Mouse (Mus musculus) stomach, embryonic 15.5 days (tissue): ENCODE measurements around the gene Zbtb12. TPM values are rescaled to one million over a fixed set of nuclear protein-coding genes. Genes with fewer than 3 reads are reported as not detected.

Source experiments
- ATAC-seq: fragments of 200-750 bp; cut with Nextera tagmentation; 2 replicates; pipeline ENCODE4 v1.8.0; 2017; ENCODE audit warnings: low read depth, moderate number of reproducible peaks, moderate TSS enrichment; ENCODE audit not compliant: insufficient read depth, low FRiP score
- H3K27ac ChIP-seq: fragments of 300-500 bp; sonication (generic); 2 replicates; pipeline ENCODE4 v1.5.1; 2015; ENCODE audit warnings: mild to moderate bottlenecking, inconsistent platforms
- H3K27me3 ChIP-seq: fragments of 300-500 bp; sonication (generic); replicated peaks from 2 replicates; pipeline ENCODE4 v1.6.1; 2015; ENCODE audit warnings: inconsistent platforms
- H3K36me3 ChIP-seq: fragments of 300-500 bp; sonication (generic); 2 replicates; pipeline ENCODE4 v1.6.1; 2015; ENCODE audit warnings: inconsistent platforms
- H3K4me1 ChIP-seq: fragments of 300-500 bp; sonication (generic); 2 replicates; pipeline ENCODE4 v1.6.1; 2015; ENCODE audit warnings: inconsistent platforms
- H3K4me2 ChIP-seq: fragments of 300-500 bp; sonication (generic); 2 replicates; pipeline ENCODE4 v1.6.1; 2015; ENCODE audit warnings: mild to moderate bottlenecking, inconsistent platforms
- H3K4me3 ChIP-seq: fragments of 300-500 bp; sonication (generic); replicated peaks from 2 replicates; pipeline ENCODE4 v1.5.1; 2015; ENCODE audit warnings: inconsistent platforms
- H3K9ac ChIP-seq: fragments of 300-500 bp; sonication (generic); 2 replicates; pipeline ENCODE4 v1.6.1; 2015; ENCODE audit warnings: inconsistent platforms
- H3K9me3 ChIP-seq: fragments of 300-500 bp; sonication (generic); 2 replicates; pipeline ENCODE4 v1.6.1; 2016; ENCODE audit warnings: inconsistent platforms
- WGBS: fragments of 180-500 bp; shearing (Covaris S2); methylation state at CpG from one replicate; pipeline ENCODE4 v1.1.7; 2015; 5-methylcytosine and 5-hydroxymethylcytosine counted together
- polyA plus RNA-seq: library from polyadenylated mRNA; unstranded; fragments of >200 nt; fragmentation: Nextera tagmentation; extraction: Ambion mirVana; gene quantifications from 2 replicates; pipeline ENCODE4 v1.2.1, GENCODE M21; 2015

Zbtb12 gene
- polyA plus RNA-seq, 1 experiment from 2014 or later, result 2.7 TPM

- H3K27me3 ChIP-seq, result no peaks in the 10 kb centered on the region
- H3K36me3 ChIP-seq, result peaks cover 41% of the 10 kb centered on the region
- WGBS, result 1% methylated on average over 25 of the region's 25 CpGs
- H3K9me3 ChIP-seq, result no peaks in the 10 kb centered on the region
- peak; percentile 16 for ATAC-seq
- peak overlapping the region; percentile 55 for H3K27ac ChIP-seq
- peak overlapping the region; percentile 69 for H3K4me3 ChIP-seq
- peak overlapping the region; percentile 95 for H3K4me2 ChIP-seq
- H3K4me1 ChIP-seq, result peaks cover 25% of the 10 kb centered on the region
- peak overlapping the region; percentile 93 for H3K9ac ChIP-seq
These were observed 28.7 kb upstream of the Zbtb12 start for GRCm38 (mm10) chr17:34850517-34851125.

- no peak overlapping the region for H3K9ac ChIP-seq
- no peak overlapping the region for H3K4me3 ChIP-seq
- 75% methylated on average over 8 of the region's 8 CpGs for WGBS
- H3K27me3 ChIP-seq, result no peaks in the 10 kb centered on the region
- peaks cover 25% of the 10 kb centered on the region for H3K4me1 ChIP-seq
- H3K36me3 ChIP-seq, result peaks cover 40% of the 10 kb centered on the region
- ATAC-seq, result no peak
- no peak overlapping the region for H3K27ac ChIP-seq
- H3K9me3 ChIP-seq, result no peaks in the 10 kb centered on the region
- H3K4me2 ChIP-seq, result no peak overlapping the region
These were observed 25.8 kb upstream of the Zbtb12 start for GRCm38 (mm10) chr17:34853511-34853910.

GRCm38 (mm10) chr17:34854761-34855160, 24.5 kb upstream of the Zbtb12 start:
- no peak for ATAC-seq
- H3K36me3 ChIP-seq, result peaks cover 40% of the 10 kb centered on the region
- 72% methylated on average over 3 of the region's 3 CpGs for WGBS

GRCm38 (mm10) chr17:34855825-34856224, 23.5 kb upstream of the Zbtb12 start:
- no peak overlapping the region for H3K4me2 ChIP-seq
- H3K36me3 ChIP-seq, result peaks cover 40% of the 10 kb centered on the region
- H3K9me3 ChIP-seq, result no peaks in the 10 kb centered on the region
- H3K4me3 ChIP-seq, result no peak overlapping the region
- no peaks in the 10 kb centered on the region for H3K27me3 ChIP-seq
- no peak overlapping the region for H3K27ac ChIP-seq
- ATAC-seq, result no peak; the same call in 1 of the 2 replicates
- H3K4me1 ChIP-seq, result peaks cover 14% of the 10 kb centered on the region
- 37% methylated on average over 3 of the region's 3 CpGs for WGBS
- H3K9ac ChIP-seq, result no peak overlapping the region

More at GRCm38 (mm10) chr17:34854761-34855160, 24.5 kb upstream of the Zbtb12 start:
- no peak overlapping the region for H3K4me3 ChIP-seq
- no peaks in the 10 kb centered on the region for H3K9me3 ChIP-seq
- H3K9ac ChIP-seq, result no peak overlapping the region
- no peak overlapping the region for H3K4me2 ChIP-seq
- no peak overlapping the region for H3K27ac ChIP-seq
- H3K27me3 ChIP-seq, result no peaks in the 10 kb centered on the region
- peaks cover 18% of the 10 kb centered on the region for H3K4me1 ChIP-seq

GRCm38 (mm10) chr17:34858670-34859069, 20.6 kb upstream of the Zbtb12 start:
- Histone ChIP-seq H3K36me3 (peaks cover 25% of the 10 kb centered on the region), H3K4me2 (no peak overlapping the region), H3K4me1 (no peaks in the 10 kb centered on the region), H3K9ac (no peak overlapping the region), H3K27ac (no peak overlapping the region), H3K9me3 (no peaks in the 10 kb centered on the region), H3K27me3 (no peaks in the 10 kb centered on the region), H3K4me3 (no peak overlapping the region)
- WGBS, result 87% methylated on average over 4 of the region's 4 CpGs
- no peak for ATAC-seq

- Histone ChIP-seq H3K4me3 (no peak overlapping the region), H3K4me2 (no peak overlapping the region), H3K4me1 (no peaks in the 10 kb centered on the region), H3K27me3 (no peaks in the 10 kb centered on the region), H3K36me3 (peaks cover 13% of the 10 kb centered on the region), H3K9me3 (no peaks in the 10 kb centered on the region), H3K27ac (no peak overlapping the region), H3K9ac (no peak overlapping the region)
- WGBS, result 78% methylated on average over 9 of the region's 9 CpGs
- no peak for ATAC-seq
These were observed 18.8 kb upstream of the Zbtb12 start for GRCm38 (mm10) chr17:34860514-34860913.

- peaks cover 6% of the 10 kb centered on the region for H3K36me3 ChIP-seq
- H3K4me3 ChIP-seq, result no peak overlapping the region
- no peaks in the 10 kb centered on the region for H3K9me3 ChIP-seq
- no peaks in the 10 kb centered on the region for H3K27me3 ChIP-seq
- no peak overlapping the region for H3K27ac ChIP-seq
- no peak overlapping the region for H3K4me2 ChIP-seq
- peak; percentile 52 for ATAC-seq
- no peak overlapping the region for H3K9ac ChIP-seq
- WGBS, result 59% methylated on average over 13 of the region's 13 CpGs
- H3K4me1 ChIP-seq, result no peaks in the 10 kb centered on the region
These were observed 17.4 kb upstream of the Zbtb12 start for GRCm38 (mm10) chr17:34861704-34862415.

- no peak within 1 kb of the TSS for H3K4me3 ChIP-seq
- no peak within 1 kb of the TSS for H3K4me2 ChIP-seq
- 40% methylated on average over 8 of the region's 8 CpGs for WGBS
- H3K27ac ChIP-seq, result no peak within 1 kb of the TSS
- ATAC-seq, result peak; percentile 50
- no peaks in the 10 kb centered on the region for H3K27me3 ChIP-seq
- no peaks in the 10 kb centered on the region for H3K4me1 ChIP-seq
- H3K36me3 ChIP-seq, result no peaks in the 10 kb centered on the region; the same call in 1 of the 2 replicates
- no peak within 1 kb of the TSS for H3K9ac ChIP-seq
- H3K9me3 ChIP-seq, result no peaks in the 10 kb centered on the region
These were observed 16.7 kb upstream of the Zbtb12 start, which contains the start of gene Cfb for GRCm38 (mm10) chr17:34862416-34863081. Gene Cfb, minus strand, starts transcription at chr17:34862518.

- Histone ChIP-seq H3K9me3 (no peaks in the 10 kb centered on the region), H3K36me3 (no peaks in the 10 kb centered on the region), H3K4me2 (no peak overlapping the region), H3K9ac (no peak overlapping the region), H3K4me3 (no peak overlapping the region), H3K4me1 (no peaks in the 10 kb centered on the region), H3K27me3 (no peaks in the 10 kb centered on the region), H3K27ac (no peak overlapping the region)
- ATAC-seq, result no peak
- 54% methylated on average over 7 of the region's 7 CpGs for WGBS
These were observed 13.3 kb upstream of the Zbtb12 start for GRCm38 (mm10) chr17:34865981-34866380.

GRCm38 (mm10) chr17:34874321-34874720, 5.0 kb upstream of the Zbtb12 start:
- H3K27me3 ChIP-seq, result no peaks in the 10 kb centered on the region
- WGBS, result 85% methylated on average over 6 of the region's 6 CpGs
- no peak overlapping the region for H3K4me2 ChIP-seq
- H3K4me3 ChIP-seq, result no peak overlapping the region
- no peak overlapping the region for H3K27ac ChIP-seq
- ATAC-seq, result no peak
- H3K9ac ChIP-seq, result no peak overlapping the region
- no peaks in the 10 kb centered on the region for H3K4me1 ChIP-seq
- H3K9me3 ChIP-seq, result no peaks in the 10 kb centered on the region
- H3K36me3 ChIP-seq, result no peaks in the 10 kb centered on the region

- Histone ChIP-seq H3K4me1 (0 out of 2 replicates have a peak, but pooled peaks cover 6% of the 10 kb centered on the region), H3K9ac (no peak overlapping the region), H3K4me2 (no peak overlapping the region), H3K9me3 (no peaks in the 10 kb centered on the region), H3K36me3 (no peaks in the 10 kb centered on the region), H3K27me3 (no peaks in the 10 kb centered on the region), H3K4me3 (no peak overlapping the region), H3K27ac (no peak overlapping the region)
- ATAC-seq, result no peak
These were observed 1.9 kb downstream of the Zbtb12 start for GRCm38 (mm10) chr17:34881166-34881565.
